Mouse (Mus musculus): ENCODE measurements at regions not wholly inside any gene's neighbourhood (a gene's known extent, or its start where the extent isn't known, plus 50 kb on each side); places are given as distances from the start of the nearest gene placed in this dataset.

- no peak for ATAC-seq (ENCODE audit: low TSS enrichment)
These were observed 1186.7 kb downstream of the Slitrk1 start for GRCm38 (mm10) chr14:107727234-107727633.

- ATAC-seq (ENCODE audit: low TSS enrichment), result peak; percentile 51
These were observed 1225.6 kb downstream of the Slitrk1 start for GRCm38 (mm10) chr14:107688349-107688748.

GRCm38 (mm10) chr14:107687261-107688019 lies 1226.5 kb downstream of the Slitrk1 start:
- ATAC-seq (ENCODE audit: low TSS enrichment), result peak; percentile 99

GRCm38 (mm10) chr14:107656595-107656994 lies 1257.4 kb downstream of the Slitrk1 start:
- no peak for ATAC-seq (ENCODE audit: low TSS enrichment)

- no peak for ATAC-seq (ENCODE audit: low TSS enrichment)
These were observed 1298.5 kb downstream of the Slitrk1 start for GRCm38 (mm10) chr14:107615466-107615865.

GRCm38 (mm10) chr14:107614348-107614747 lies 1299.6 kb downstream of the Slitrk1 start:
- no peak for ATAC-seq (ENCODE audit: low TSS enrichment)

GRCm38 (mm10) chr14:107603198-107603597 lies 1310.8 kb downstream of the Slitrk1 start:
- no peak for ATAC-seq (ENCODE audit: low TSS enrichment)

- ATAC-seq (ENCODE audit: low TSS enrichment), result no peak
These were observed 1327.2 kb downstream of the Slitrk1 start for GRCm38 (mm10) chr14:107586715-107587114.

GRCm38 (mm10) chr14:107584252-107584651 lies 1329.7 kb downstream of the Slitrk1 start:
- no peak for ATAC-seq (ENCODE audit: low TSS enrichment)

- peak; percentile 90 for ATAC-seq (ENCODE audit: low TSS enrichment)
These were observed 1343.3 kb downstream of the Slitrk1 start for GRCm38 (mm10) chr14:107570676-107571075.

GRCm38 (mm10) chr14:107568496-107568895 lies 1345.5 kb downstream of the Slitrk1 start:
- no peak for ATAC-seq (ENCODE audit: low TSS enrichment)

Measured in frontal cortex, adult (tissue).